18 mouse cellular contexts compared by ENCODE assay signal in genomic region chr12:13810155-13810515, GRCm38 (mm10).
DNase-seq lines count a peak whose midpoint lies in the region; ATAC-seq and TF ChIP-seq lines count a peak whose summit lies in the region.
"Had no signal": no experiment of that assay in that cellular context is flagged by ENCODE, and none has a peak within 500 bp of the region (broad histone marks: within the 10 kb centered on the region; RNA-seq: fewer than 3 reads in every experiment).

No protein-coding gene starts in this region.

- 68% methylated on average over 2 of the region's 2 CpGs for WGBS in embryonic facial prominence, embryonic 14.5 days
- 82% methylated on average over 2 of the region's 2 CpGs for WGBS in embryonic facial prominence, embryonic 10.5 days

- H3K36me3 ChIP-seq in embryonic facial prominence, embryonic 14.5 days (ENCODE audit: control insufficient read depth, insufficient read depth, low read length) = no peaks in the 10 kb centered on the region
- no peaks in the 10 kb centered on the region for H3K36me3 ChIP-seq in embryonic facial prominence, embryonic 10.5 days (replicated peaks)
- H3K36me3 ChIP-seq: forebrain, embryonic 12.5 days; heart, embryonic 10.5 days; limb, embryonic 10.5 days had no signal

- peak; percentile 27 for DNase-seq in embryonic facial prominence, embryonic 14.5 days (ENCODE audit: low spot score)
- DNase-seq in embryonic facial prominence, embryonic 10.5 days (ENCODE audit: low spot score) = no peak
- peak; percentile 11 for DNase-seq in layer of hippocampus, adult 2 months (ENCODE audit: low spot score in 2 of 2)
- no peak for DNase-seq in layer of hippocampus, adult 9-10 months (ENCODE audit: low spot score)
- peak; percentile 56 for DNase-seq in brain, adult 2 months (ENCODE audit: low read depth, low spot score)
- peak; percentile 5 for DNase-seq in right cerebral cortex, postnatal 25 days
- DNase-seq in thymus, postnatal 10 days (ENCODE audit: low spot score in 2 of 2) = no peak
- DNase-seq: adrenal gland, postnatal 36 days; cerebellum, adult 9-11 months; embryo, embryonic 11 days; liver, postnatal 0 days; lung, postnatal 4 days; thymus, postnatal 36 days had no signal

- no peak for TF ChIP-seq CTCF in layer of hippocampus, adult 2 months (conservative IDR thresholded peaks at IDR 0.05)

- no peak overlapping the region for H3K9ac ChIP-seq in embryonic facial prominence, embryonic 14.5 days (ENCODE audit: low read depth, low read length)
- H3K9ac ChIP-seq: forebrain, embryonic 12.5 days; liver, postnatal 0 days had no signal

- H3K27ac ChIP-seq in embryonic facial prominence, embryonic 14.5 days (replicated peaks; ENCODE audit: low read depth, low read length) = no peak overlapping the region
- H3K27ac ChIP-seq in embryonic facial prominence, embryonic 10.5 days (replicated peaks) = no peak overlapping the region
- H3K27ac ChIP-seq in layer of hippocampus, adult 2 months = no peak overlapping the region
- H3K27ac ChIP-seq: forebrain, embryonic 12.5 days; heart, embryonic 10.5 days; limb, embryonic 10.5 days had no signal

- H3K4me1 ChIP-seq in embryonic facial prominence, embryonic 14.5 days (ENCODE audit: control insufficient read depth, insufficient read depth, low read length) = no peaks in the 10 kb centered on the region
- no peaks in the 10 kb centered on the region for H3K4me1 ChIP-seq in embryonic facial prominence, embryonic 10.5 days
- H3K4me1 ChIP-seq: forebrain, embryonic 12.5 days; heart, embryonic 10.5 days; limb, embryonic 10.5 days had no signal

- no peak for ATAC-seq in embryonic facial prominence, embryonic 14.5 days (ENCODE audit: low read depth)
- ATAC-seq: inflammation-experienced regulatory T-cells, adult 6 months; liver, postnatal 0 days had no signal

- H3K4me2 ChIP-seq in embryonic facial prominence, embryonic 14.5 days (ENCODE audit: low read depth, low read length) = no peak overlapping the region
- H3K4me2 ChIP-seq: forebrain, embryonic 12.5 days had no signal

- H3K9me3 ChIP-seq in embryonic facial prominence, embryonic 14.5 days (ENCODE audit: control insufficient read depth, low read length) = no peaks in the 10 kb centered on the region
- H3K9me3 ChIP-seq in embryonic facial prominence, embryonic 10.5 days = no peaks in the 10 kb centered on the region
- H3K9me3 ChIP-seq: forebrain, embryonic 12.5 days; heart, embryonic 10.5 days; limb, embryonic 10.5 days had no signal

- H3K4me3 ChIP-seq in embryonic facial prominence, embryonic 14.5 days (ENCODE audit: low read depth, low read length) = no peak overlapping the region
- H3K4me3 ChIP-seq in embryonic facial prominence, embryonic 10.5 days = no peak overlapping the region
- H3K4me3 ChIP-seq in layer of hippocampus, adult 2 months = no peak overlapping the region
- H3K4me3 ChIP-seq: forebrain, embryonic 12.5 days; heart, embryonic 10.5 days; limb, embryonic 10.5 days had no signal

- no peaks in the 10 kb centered on the region for H3K27me3 ChIP-seq in embryonic facial prominence, embryonic 14.5 days (replicated peaks; ENCODE audit: control insufficient read depth, insufficient read depth, low read length)
- H3K27me3 ChIP-seq in embryonic facial prominence, embryonic 10.5 days (replicated peaks; ENCODE audit: low read depth, poor library complexity, severe bottlenecking) = no peaks in the 10 kb centered on the region
- H3K27me3 ChIP-seq: CH12.LX; forebrain, embryonic 12.5 days had no signal

Comparison
In these comparisons a context has a peak if more than half of its experiments do, and no peak if none do; other contexts are left out.
1. DNase-seq: peak in embryonic facial prominence, embryonic 14.5 days (single experiment), layer of hippocampus, adult 2 months (2 of 2), brain, adult 2 months (single experiment) and right cerebral cortex, postnatal 25 days (single experiment); none in embryonic facial prominence, embryonic 10.5 days (single experiment), layer of hippocampus, adult 9-10 months (single experiment) and thymus, postnatal 10 days (0 of 2).